ENCODE assay signal across 8 mouse cellular contexts in the genomic region with DNA sequence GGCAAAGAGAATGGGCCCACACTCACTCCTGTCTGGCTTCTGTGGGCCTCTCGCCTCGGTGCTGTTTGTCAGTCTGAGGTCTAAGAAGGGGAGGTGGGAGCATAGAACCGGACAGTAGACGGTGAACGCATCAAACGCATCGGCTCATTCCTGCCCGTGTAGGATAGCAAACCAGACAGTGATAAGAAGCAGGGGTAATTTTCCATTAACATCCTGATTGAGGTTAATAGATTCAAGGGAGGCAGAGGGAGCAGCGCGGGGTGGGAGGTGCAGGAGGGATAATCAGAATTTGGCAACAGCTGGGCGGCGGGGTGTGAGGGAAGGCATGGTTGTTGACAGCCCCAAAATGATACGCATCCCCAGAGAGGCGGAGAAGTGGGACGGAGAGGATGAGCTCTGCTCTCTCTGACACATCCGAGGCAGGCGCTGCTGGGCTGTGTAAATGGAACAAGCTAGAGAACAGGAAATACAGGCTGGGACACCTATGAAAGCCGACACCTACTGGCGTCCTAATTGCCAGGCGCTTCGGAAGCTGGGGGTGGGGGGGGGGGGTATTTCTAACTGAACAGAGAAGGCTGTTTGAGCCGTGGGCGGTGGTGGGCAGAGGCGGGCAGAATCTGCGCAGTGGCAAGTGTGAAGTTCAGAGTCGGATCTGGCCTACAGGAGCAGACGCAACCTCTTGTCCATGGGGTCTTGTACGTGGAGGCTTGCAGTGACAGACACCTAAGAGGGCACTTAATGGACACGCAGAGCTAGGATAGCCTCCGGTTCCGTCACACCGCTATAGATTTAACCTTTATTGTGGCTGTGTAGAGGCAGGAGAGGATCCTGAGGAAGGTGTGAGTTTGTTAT. TPM values are rescaled to one million over a fixed set of nuclear protein-coding genes. Genes with fewer than 3 reads are reported as not detected.
DNase-seq lines count a peak whose midpoint lies in the region; ATAC-seq lines count a peak whose summit lies in the region.

No protein-coding gene starts in this region.

- H3K4me3 ChIP-seq in forebrain, embryonic 13.5 days, result 0 out of 2 replicates have a peak overlapping the region, but pooled peaks have one; percentile 9
- peak overlapping the region; percentile 27 for H3K4me3 ChIP-seq in intestine, embryonic 16.5 days (ENCODE audit: low read length)
- H3K4me3 ChIP-seq in midbrain, embryonic 14.5 days (replicated peaks; ENCODE audit: low read depth, low read length), result 0 out of 2 replicates have a peak overlapping the region, but pooled peaks have one; percentile 7

- 34% methylated on average over 32 of the region's 32 CpGs for WGBS in forebrain, embryonic 13.5 days
- 18% methylated on average over 32 of the region's 32 CpGs for WGBS in intestine, embryonic 16.5 days
- WGBS in midbrain, embryonic 14.5 days, result 27% methylated on average over 32 of the region's 32 CpGs

- H3K9ac ChIP-seq in forebrain, embryonic 13.5 days, result 0 out of 2 replicates have a peak overlapping the region, but pooled peaks have one; percentile 22
- peak overlapping the region; percentile 29; the same call in 1 of the 2 replicates for H3K9ac ChIP-seq in intestine, embryonic 16.5 days (ENCODE audit: low read depth, low read length)
- H3K9ac ChIP-seq in midbrain, embryonic 14.5 days (replicated peaks; ENCODE audit: low read length), result no peak overlapping the region

- DNase-seq in left cerebral cortex, adult 18-20 months (ENCODE audit: low spot score in 2 of 2), result peak; percentile 39 to 62
- DNase-seq in left cerebral cortex, postnatal 4 days, result no peak
- peak; percentile 57 for DNase-seq in midbrain, embryonic 14.5 days
- no peak for DNase-seq in gastrocnemius, adult 8-10 months (ENCODE audit: low spot score in 2 of 2)

- peak overlapping the region; percentile 37 for H3K4me2 ChIP-seq in forebrain, embryonic 13.5 days
- peak overlapping the region; percentile 54 for H3K4me2 ChIP-seq in intestine, embryonic 16.5 days (ENCODE audit: low read depth, low read length)
- peak overlapping the region; percentile 43 for H3K4me2 ChIP-seq in midbrain, embryonic 14.5 days (ENCODE audit: low read length)

- H3K9me3 ChIP-seq in forebrain, embryonic 13.5 days (replicated peaks), result 0 out of 2 replicates have a peak, but pooled peaks cover 3% of the 10 kb centered on the region
- no peaks in the 10 kb centered on the region for H3K9me3 ChIP-seq in intestine, embryonic 16.5 days (ENCODE audit: control insufficient read depth, low read length)
- H3K9me3 ChIP-seq in midbrain, embryonic 14.5 days (ENCODE audit: control insufficient read depth, low read length), result no peaks in the 10 kb centered on the region

- peak; percentile 66 for ATAC-seq in activated CD4-positive, CD25-positive, alpha-beta regulatory T cell, adult 4 months
- 0 out of 2 replicates have a peak, but pooled peaks have one; percentile 43 for ATAC-seq in forebrain, embryonic 13.5 days
- peak; percentile 74 for ATAC-seq in intestine, embryonic 16.5 days
- no peak for ATAC-seq in midbrain, embryonic 14.5 days (ENCODE audit: low FRiP score, low TSS enrichment)
- no peak for ATAC-seq in monocyte, adult 5-6 weeks (replicated peaks; ENCODE audit: insufficient number of reproducible peaks, low FRiP score, low TSS enrichment, poor library complexity, severe bottlenecking)

- no peaks in the 10 kb centered on the region for H3K36me3 ChIP-seq in forebrain, embryonic 13.5 days (ENCODE audit: poor library complexity, severe bottlenecking)
- H3K36me3 ChIP-seq in intestine, embryonic 16.5 days (ENCODE audit: control insufficient read depth, insufficient read depth, low read length), result no peaks in the 10 kb centered on the region
- no peaks in the 10 kb centered on the region for H3K36me3 ChIP-seq in midbrain, embryonic 14.5 days (ENCODE audit: control insufficient read depth, insufficient read depth, low read length)

- peaks cover 4% of the 10 kb centered on the region for H3K27me3 ChIP-seq in forebrain, embryonic 13.5 days
- H3K27me3 ChIP-seq in intestine, embryonic 16.5 days (replicated peaks; ENCODE audit: control insufficient read depth, insufficient read depth, low read length), result 0 out of 2 replicates have a peak, but pooled peaks cover 4% of the 10 kb centered on the region
- no peaks in the 10 kb centered on the region for H3K27me3 ChIP-seq in midbrain, embryonic 14.5 days (ENCODE audit: control insufficient read depth, insufficient read depth, low read length)

- peaks cover 3% of the 10 kb centered on the region for H3K4me1 ChIP-seq in forebrain, embryonic 13.5 days
- H3K4me1 ChIP-seq in intestine, embryonic 16.5 days (ENCODE audit: control insufficient read depth, insufficient read depth, low read length), result peaks cover 10% of the 10 kb centered on the region
- H3K4me1 ChIP-seq in midbrain, embryonic 14.5 days (ENCODE audit: control insufficient read depth, insufficient read depth, low read length), result no peaks in the 10 kb centered on the region

- intact Hi-C loops in left cerebral cortex, postnatal 4 days (cut with DNase I), result no loop called here

- H3K27ac ChIP-seq in forebrain, embryonic 13.5 days, result no peak overlapping the region
- H3K27ac ChIP-seq in intestine, embryonic 16.5 days (ENCODE audit: low read length), result no peak overlapping the region
- no peak overlapping the region for H3K27ac ChIP-seq in midbrain, embryonic 14.5 days (replicated peaks; ENCODE audit: low read depth, low read length)

RNA-seq across cellular contexts. Expression of a gene that starts 54.4 kb away (rescaled TPM):
- 1 to 10 TPM; 8.1 to 9.2 TPM for total RNA-seq in left cerebral cortex, adult 18-20 months (2021)
- 10 to 100 TPM; 10.0 to 11.6 TPM for total RNA-seq in left cerebral cortex, postnatal 4 days (2021)
- polyA plus RNA-seq in activated CD4-positive, CD25-positive, alpha-beta regulatory T cell, adult 4 months (2017; shearing (Covaris generic)), result 1 to 10 TPM; 7.4 to 7.6 TPM
- polyA plus RNA-seq in forebrain, embryonic 13.5 days (2015; fragmentation: Nextera tagmentation; extraction: Ambion mirVana), result 16.1 and 16.6 TPM in 2 replicates
- 13.6 and 15.0 TPM in 2 replicates for polyA plus RNA-seq in intestine, embryonic 16.5 days (2015; fragmentation: Nextera tagmentation; extraction: Ambion mirVana)
- polyA plus RNA-seq in midbrain, embryonic 14.5 days (2014; fragmentation: Nextera tagmentation; extraction: Ambion mirVana), result 12.3 and 14.2 TPM in 2 replicates
- 1 to 10 TPM; 3.3 to 4.2 (median 3.7) TPM for total RNA-seq in gastrocnemius, adult 8-10 months (2022)
- 14.3 to 23.1 TPM (median 16.5 TPM) in 3 replicates for total RNA-seq in monocyte, adult 5-6 weeks (2017)

RNA-seq across cellular contexts. Expression of a gene that starts 54.6 kb away (rescaled TPM):
- total RNA-seq in left cerebral cortex, adult 18-20 months (2021), result 10 to 100 TPM; 23.4 to 23.9 TPM
- total RNA-seq in left cerebral cortex, postnatal 4 days (2021), result 10 to 100 TPM; 20.3 to 21.1 TPM
- polyA plus RNA-seq in activated CD4-positive, CD25-positive, alpha-beta regulatory T cell, adult 4 months (2017; shearing (Covaris generic)), result 10 to 100 TPM; 11.0 to 11.3 TPM
- 13.6 and 14.5 TPM in 2 replicates for polyA plus RNA-seq in forebrain, embryonic 13.5 days (2015; fragmentation: Nextera tagmentation; extraction: Ambion mirVana)
- 9.0 and 9.8 TPM in 2 replicates for polyA plus RNA-seq in intestine, embryonic 16.5 days (2015; fragmentation: Nextera tagmentation; extraction: Ambion mirVana)
- polyA plus RNA-seq in midbrain, embryonic 14.5 days (2014; fragmentation: Nextera tagmentation; extraction: Ambion mirVana), result 10.3 and 16.2 TPM in 2 replicates
- 1 to 10 TPM; 5.6 to 6.9 (median 6.3) TPM for total RNA-seq in gastrocnemius, adult 8-10 months (2022)
- 19.2 to 34.3 TPM (median 30.5 TPM) in 3 replicates for total RNA-seq in monocyte, adult 5-6 weeks (2017)

Comparison
In these comparisons a context has a peak if more than half of its experiments do, and no peak if none do; other contexts are left out.
1. DNase-seq: peak in left cerebral cortex, adult 18-20 months (2 of 2) and midbrain, embryonic 14.5 days (single experiment); none in left cerebral cortex, postnatal 4 days (single experiment) and gastrocnemius, adult 8-10 months (0 of 2).
2. ATAC-seq: peak in activated CD4-positive, CD25-positive, alpha-beta regulatory T cell, adult 4 months (single experiment), forebrain, embryonic 13.5 days (single experiment) and intestine, embryonic 16.5 days (single experiment); none in midbrain, embryonic 14.5 days (single experiment) and monocyte, adult 5-6 weeks (single experiment).
3. Peak in every context shown above with its lines, with median percentiles within 50 percentile points of each other: H3K4me2 ChIP-seq and H3K4me3 ChIP-seq.